Mouse (Mus musculus) kidney, embryonic 14.5 days (tissue): ENCODE measurements around the gene Slc22a8. TPM values are rescaled to one million over a fixed set of nuclear protein-coding genes. Genes with fewer than 3 reads are reported as not detected.

ENCODE experiments used
- ATAC-seq: fragments of 200-750 bp; cut with Nextera tagmentation; 2 replicates; pipeline ENCODE4 v1.8.0; 2017; ENCODE audit warnings: moderate number of reproducible peaks, mild to moderate bottlenecking, moderate TSS enrichment, moderate library complexity; ENCODE audit not compliant: low FRiP score, low TSS enrichment
- H3K27ac ChIP-seq: fragments of 300-500 bp; sonication (generic); 2 replicates; pipeline ENCODE4 v1.5.1; 2014; ENCODE audit warnings: low read depth, mild to moderate bottlenecking, low read length, moderate library complexity, mixed read lengths
- H3K27me3 ChIP-seq: fragments of 300-500 bp; sonication (generic); 2 replicates; pipeline ENCODE4 v1.6.1; 2014; ENCODE audit warnings: mild to moderate bottlenecking, low read length; ENCODE audit not compliant: control insufficient read depth, insufficient read depth
- H3K36me3 ChIP-seq: fragments of 300-500 bp; sonication (generic); 2 replicates; pipeline ENCODE4 v1.6.1; 2014; ENCODE audit warnings: low read length, mixed read lengths; ENCODE audit not compliant: control insufficient read depth, insufficient read depth
- H3K4me1 ChIP-seq: fragments of 300-500 bp; sonication (generic); 2 replicates; pipeline ENCODE4 v1.6.1; 2014; ENCODE audit warnings: low read length, mixed read lengths; ENCODE audit not compliant: control insufficient read depth, insufficient read depth
- H3K4me2 ChIP-seq: fragments of 300-500 bp; sonication (generic); replicated peaks from 2 replicates; pipeline ENCODE4 v1.6.1; 2014; ENCODE audit warnings: low read depth, mild to moderate bottlenecking, low read length
- H3K4me3 ChIP-seq: fragments of 300-500 bp; sonication (generic); 2 replicates; pipeline ENCODE4 v1.5.1; 2014; ENCODE audit warnings: mild to moderate bottlenecking, low read length
- H3K9ac ChIP-seq: fragments of 300-500 bp; sonication (generic); 2 replicates; pipeline ENCODE4 v1.6.1; 2014; ENCODE audit warnings: low read depth, mild to moderate bottlenecking, low read length, moderate library complexity
- H3K9me3 ChIP-seq: fragments of 300-500 bp; sonication (generic); 2 replicates; pipeline ENCODE4 v1.6.1; 2016; ENCODE audit warnings: low read length; ENCODE audit not compliant: control insufficient read depth
- WGBS: fragments of 180-500 bp; shearing (Covaris S2); extraction: QIAGEN DNeasy Blood & Tissue Kit; methylation state at CpG from one replicate; pipeline ENCODE4 v1.1.7; 2014; 5-methylcytosine and 5-hydroxymethylcytosine counted together
- polyA plus RNA-seq: library from polyadenylated mRNA; unstranded; fragments of >200 nt; fragmentation: Nextera tagmentation; extraction: Ambion mirVana; gene quantifications from 2 replicates; pipeline ENCODE4 v1.2.1, GENCODE M21; 2014

Gene Slc22a8
- polyA plus RNA-seq, 1 experiment from 2014 or later = 3.9 TPM

GRCm38 (mm10) chr19:8571746-8572145 is 19.3 kb upstream of the Slc22a8 start:
- Histone ChIP-seq H3K9me3 (no peaks in the 10 kb centered on the region), H3K4me3 (no peak overlapping the region), H3K36me3 (no peaks in the 10 kb centered on the region), H3K4me2 (no peak overlapping the region), H3K27ac (no peak overlapping the region), H3K27me3 (no peaks in the 10 kb centered on the region), H3K9ac (no peak overlapping the region), H3K4me1 (no peaks in the 10 kb centered on the region)
- no peak for ATAC-seq
- 51% methylated on average over 7 of the region's 7 CpGs for WGBS

GRCm38 (mm10) chr19:8572485-8572884 is 18.6 kb upstream of the Slc22a8 start:
- Histone ChIP-seq H3K4me2 (no peak overlapping the region), H3K9ac (no peak overlapping the region), H3K27me3 (no peaks in the 10 kb centered on the region), H3K27ac (no peak overlapping the region), H3K36me3 (no peaks in the 10 kb centered on the region), H3K4me1 (no peaks in the 10 kb centered on the region), H3K9me3 (no peaks in the 10 kb centered on the region), H3K4me3 (no peak overlapping the region)
- no peak for ATAC-seq
- WGBS = 49% methylated on average over 3 of the region's 3 CpGs

GRCm38 (mm10) chr19:8577432-8577831 is 13.6 kb upstream of the Slc22a8 start:
- Histone ChIP-seq H3K27ac (no peak overlapping the region), H3K36me3 (no peaks in the 10 kb centered on the region), H3K4me2 (no peak overlapping the region), H3K9ac (no peak overlapping the region), H3K9me3 (no peaks in the 10 kb centered on the region), H3K27me3 (no peaks in the 10 kb centered on the region), H3K4me3 (no peak overlapping the region), H3K4me1 (peaks cover 4% of the 10 kb centered on the region; the same call in 1 of the 2 replicates)
- 85% methylated on average over 4 of the region's 4 CpGs for WGBS
- ATAC-seq = no peak

GRCm38 (mm10) chr19:8578293-8578969 is 12.6 kb upstream of the Slc22a8 start:
- no peaks in the 10 kb centered on the region for H3K9me3 ChIP-seq
- peak; percentile 85 for ATAC-seq
- no peak overlapping the region for H3K27ac ChIP-seq
- peak overlapping the region; percentile 57 for H3K4me2 ChIP-seq
- H3K9ac ChIP-seq = peak overlapping the region; percentile 40
- no peaks in the 10 kb centered on the region for H3K27me3 ChIP-seq
- 6% methylated on average over 24 of the region's 24 CpGs for WGBS
- no peaks in the 10 kb centered on the region for H3K36me3 ChIP-seq
- H3K4me1 ChIP-seq = peaks cover 4% of the 10 kb centered on the region; the same call in 1 of the 2 replicates
- peak overlapping the region; percentile 35 for H3K4me3 ChIP-seq

GRCm38 (mm10) chr19:8578970-8579342 is 12.1 kb upstream of the Slc22a8 start:
- Histone ChIP-seq H3K36me3 (no peaks in the 10 kb centered on the region), H3K9me3 (no peaks in the 10 kb centered on the region), H3K27ac (no peak overlapping the region), H3K4me3 (peak overlapping the region; percentile 35), H3K4me2 (peak overlapping the region; percentile 57), H3K9ac (peak overlapping the region; percentile 40), H3K4me1 (peaks cover 4% of the 10 kb centered on the region; the same call in 1 of the 2 replicates), H3K27me3 (no peaks in the 10 kb centered on the region)
- ATAC-seq = 0 out of 2 replicates have a peak, but pooled peaks have one; percentile 13
- WGBS = 46% methylated on average over 2 of the region's 2 CpGs

GRCm38 (mm10) chr19:8585298-8585697 is 5.8 kb upstream of the Slc22a8 start:
- Histone ChIP-seq H3K4me1 (no peaks in the 10 kb centered on the region), H3K4me3 (no peak overlapping the region), H3K9ac (no peak overlapping the region), H3K27me3 (no peaks in the 10 kb centered on the region), H3K4me2 (no peak overlapping the region), H3K27ac (no peak overlapping the region), H3K9me3 (no peaks in the 10 kb centered on the region), H3K36me3 (no peaks in the 10 kb centered on the region)
- no peak for ATAC-seq
- WGBS = 86% methylated on average over 3 of the region's 3 CpGs

- no peak for ATAC-seq
- no peak overlapping the region for H3K4me3 ChIP-seq
- no peak overlapping the region for H3K27ac ChIP-seq
- H3K36me3 ChIP-seq = no peaks in the 10 kb centered on the region
- H3K4me1 ChIP-seq = no peaks in the 10 kb centered on the region
- H3K9me3 ChIP-seq = no peaks in the 10 kb centered on the region
- no peaks in the 10 kb centered on the region for H3K27me3 ChIP-seq
- 92% methylated on average over 2 of the region's 2 CpGs for WGBS
- no peak overlapping the region for H3K4me2 ChIP-seq
- no peak overlapping the region for H3K9ac ChIP-seq
Observed at GRCm38 (mm10) chr19:8585899-8586298, 5.2 kb upstream of the Slc22a8 start.

GRCm38 (mm10) chr19:8586350-8586749 is 4.7 kb upstream of the Slc22a8 start:
- ATAC-seq = no peak
- Histone ChIP-seq H3K9me3 (no peaks in the 10 kb centered on the region), H3K4me2 (no peak overlapping the region), H3K4me1 (no peaks in the 10 kb centered on the region), H3K36me3 (no peaks in the 10 kb centered on the region), H3K9ac (no peak overlapping the region), H3K4me3 (no peak overlapping the region), H3K27me3 (no peaks in the 10 kb centered on the region), H3K27ac (no peak overlapping the region)
- 54% methylated on average over 3 of the region's 3 CpGs for WGBS

- Histone ChIP-seq H3K9me3 (no peaks in the 10 kb centered on the region), H3K36me3 (no peaks in the 10 kb centered on the region), H3K27me3 (no peaks in the 10 kb centered on the region), H3K9ac (no peak overlapping the region), H3K4me1 (no peaks in the 10 kb centered on the region), H3K4me3 (no peak overlapping the region), H3K4me2 (no peak overlapping the region), H3K27ac (no peak overlapping the region)
- no peak for ATAC-seq
- 56% methylated on average over 1 of the region's 1 CpGs for WGBS
Observed at GRCm38 (mm10) chr19:8587315-8587714, 3.7 kb upstream of the Slc22a8 start.
